Mouse (Mus musculus) hindbrain, embryonic 10.5 days (tissue): ENCODE measurements around the gene Leng9. TPM values are rescaled to one million over a fixed set of nuclear protein-coding genes. Genes with fewer than 3 reads are reported as not detected.
"Not testable (repeated sequence)": the region's sequence is repeated elsewhere in the genome, so short reads cannot be mapped to it uniquely, and the experiment has no call there.

Experiments used
- DNase-seq: peaks from one replicate; pipeline ENCODE4 v3.0.0-alpha.2; 2017; ENCODE audit warnings: low spot score
- H3K27ac ChIP-seq: fragments of 300-500 bp; sonication (generic); 2 replicates; pipeline ENCODE4 v1.5.1; 2016; ENCODE audit warnings: mild to moderate bottlenecking, moderate library complexity
- H3K27me3 ChIP-seq: fragments of 300-500 bp; sonication (generic); 2 replicates; pipeline ENCODE4 v1.6.1; 2016; ENCODE audit warnings: mild to moderate bottlenecking; ENCODE audit not compliant: poor library complexity, insufficient read depth, severe bottlenecking
- H3K36me3 ChIP-seq: fragments of 300-500 bp; sonication (generic); 2 replicates; pipeline ENCODE4 v1.6.1; 2016; ENCODE audit warnings: mild to moderate bottlenecking, moderate library complexity
- H3K4me1 ChIP-seq: fragments of 300-500 bp; sonication (generic); replicated peaks from 2 replicates; pipeline ENCODE4 v1.6.1; 2016; ENCODE audit warnings: mild to moderate bottlenecking
- H3K4me3 ChIP-seq: fragments of 300-500 bp; sonication (generic); 2 replicates; pipeline ENCODE4 v1.5.1; 2016; ENCODE audit warnings: mild to moderate bottlenecking, moderate library complexity
- H3K9me3 ChIP-seq: fragments of 300-500 bp; sonication (generic); 2 replicates; pipeline ENCODE4 v1.6.1; 2016; ENCODE audit warnings: mild to moderate bottlenecking, moderate library complexity
- WGBS: fragments of 180-500 bp; shearing (Covaris S2); methylation state at CpG from one replicate; pipeline ENCODE4 v1.1.7; 2016; 5-methylcytosine and 5-hydroxymethylcytosine counted together
- polyA plus RNA-seq: library from polyadenylated mRNA; unstranded; fragments of >200 nt; fragmentation: Nextera tagmentation; extraction: Ambion mirVana; gene quantifications from 2 replicates; pipeline ENCODE4 v1.2.1, GENCODE M21; 2016

Leng9 gene
- polyA plus RNA-seq, result 1.6 and 2.5 TPM in 2 replicates

DNA sequence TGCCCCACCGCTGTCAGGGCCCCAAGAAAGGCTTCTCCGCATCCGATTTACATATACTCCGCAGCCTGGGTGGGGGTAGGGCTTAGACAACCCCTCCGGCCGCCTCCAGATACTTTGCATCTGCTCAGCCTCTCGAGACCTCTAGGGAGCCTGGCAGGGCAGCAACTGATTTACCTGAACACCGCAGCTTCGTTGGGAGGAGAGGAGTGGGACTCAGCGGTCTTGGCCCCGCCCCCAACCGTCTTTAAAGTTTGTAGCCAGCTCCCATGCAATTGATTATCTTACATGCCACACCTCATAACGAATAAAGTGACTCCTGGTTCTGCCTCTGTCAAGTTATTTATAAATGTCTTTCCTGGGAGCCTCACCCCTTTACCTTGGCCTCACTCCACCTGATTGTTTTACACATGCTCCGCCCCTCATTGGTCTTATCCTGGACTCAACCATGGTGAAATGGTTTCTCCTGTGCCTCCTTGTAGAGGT lies at the start of gene Leng9:
Gene Leng9 (minus strand): TSS at position 316 of the 483 bp plus-strand sequence.
- Histone ChIP-seq H3K27ac (peak within 1 kb of the TSS; percentile 86), H3K9me3 (peaks cover 3% of the 10 kb centered on the region; the same call in 1 of the 2 replicates), H3K4me3 (peak within 1 kb of the TSS; percentile 71), H3K4me1 (peaks cover 31% of the 10 kb centered on the region), H3K36me3 (peaks cover 33% of the 10 kb centered on the region), H3K27me3 (peaks cover 40% of the 10 kb centered on the region)
- no peak for DNase-seq
- WGBS, result 2% methylated on average over 14 of the region's 14 CpGs

DNA sequence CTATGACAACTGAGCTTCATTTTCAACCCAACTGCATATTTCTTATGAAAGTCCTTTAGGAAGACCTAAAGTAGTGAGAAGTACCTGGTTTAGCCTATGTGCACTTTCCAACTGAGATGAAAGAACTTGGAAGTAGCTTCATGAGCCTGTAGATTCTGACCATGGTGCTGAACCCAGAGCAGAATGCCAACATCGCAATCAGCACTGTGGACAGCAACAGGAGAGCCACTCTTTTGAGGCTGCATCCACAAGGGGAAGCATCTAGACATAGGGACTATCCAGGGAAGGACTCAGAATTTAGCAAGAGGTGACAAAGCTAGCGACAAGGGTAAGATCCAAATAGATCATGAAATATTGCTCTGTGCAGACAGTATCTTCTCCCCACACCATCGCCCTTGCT lies 28.3 kb upstream of the Leng9 start:
- Histone ChIP-seq H3K9me3 (no peaks in the 10 kb centered on the region), H3K4me1 (no peaks in the 10 kb centered on the region), H3K27ac (no peak overlapping the region), H3K36me3 (no peaks in the 10 kb centered on the region), H3K4me3 (no peak overlapping the region), H3K27me3 (no peaks in the 10 kb centered on the region)
- WGBS, result 44% methylated on average over 3 of the region's 3 CpGs
- peak; percentile 17 for DNase-seq

DNA sequence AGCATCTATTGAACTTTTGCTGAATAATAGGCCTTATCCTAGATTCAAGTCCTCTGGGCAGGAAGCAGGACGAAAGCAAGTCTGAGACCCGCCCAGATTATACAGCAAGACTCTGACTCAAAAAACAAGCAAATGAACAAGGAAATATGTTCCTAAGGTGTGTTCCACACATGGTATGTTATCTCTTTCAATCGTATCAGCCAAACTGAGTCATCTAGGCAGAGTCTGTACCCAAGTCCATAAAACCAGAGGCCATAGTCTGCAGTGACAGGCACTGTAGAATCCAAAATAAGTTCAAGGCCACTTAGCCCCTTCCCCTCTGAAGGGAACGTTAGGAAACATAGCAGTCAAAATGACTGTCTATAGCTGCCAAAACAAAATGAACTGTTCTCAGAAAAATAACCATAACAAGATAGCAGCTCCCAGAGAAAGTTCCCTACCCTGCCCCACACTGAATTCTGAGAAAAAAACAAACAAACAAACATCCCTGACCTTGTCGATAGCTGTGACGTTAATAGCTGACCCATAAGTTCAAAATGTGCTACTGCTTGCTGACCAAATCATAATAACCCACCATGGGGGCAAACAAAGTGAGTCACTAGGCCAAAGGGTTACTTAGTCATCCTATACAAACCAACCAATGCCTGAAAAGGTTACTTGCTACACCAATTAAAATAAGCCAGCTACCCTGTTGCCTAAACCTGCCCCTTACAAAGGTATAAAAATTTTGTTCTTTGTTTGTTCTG lies 20.2 kb upstream of the Leng9 start:
- Histone ChIP-seq H3K9me3 (no peaks in the 10 kb centered on the region), H3K36me3 (no peaks in the 10 kb centered on the region), H3K27me3 (no peaks in the 10 kb centered on the region), H3K4me3 (no peak overlapping the region), H3K4me1 (peaks cover under 1% of the 10 kb centered on the region; the same call in 1 of the 2 replicates), H3K27ac (no peak overlapping the region)
- DNase-seq, result no peak
- 81% methylated on average over 6 of the region's 6 CpGs for WGBS

DNA sequence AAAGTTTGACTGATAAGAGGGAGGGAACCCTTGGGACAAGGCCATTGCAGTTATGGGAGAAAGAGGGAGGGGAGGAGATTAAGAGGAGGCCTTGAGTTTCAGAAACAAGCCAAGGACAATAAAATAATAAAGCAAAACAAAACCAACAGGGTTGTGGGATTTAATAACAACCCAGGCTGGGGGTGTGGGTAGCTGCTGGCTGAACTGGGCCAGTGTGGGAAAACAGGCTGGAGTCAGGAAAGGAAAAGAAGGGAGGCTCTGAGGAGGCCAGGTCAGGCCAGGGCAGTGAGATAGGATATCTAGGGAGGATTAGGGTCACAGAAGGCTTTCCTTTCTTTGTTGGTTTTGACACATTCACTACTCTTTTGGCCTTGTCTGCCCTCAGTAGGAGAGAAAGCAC lies 16.9 kb upstream of the Leng9 start:
- Histone ChIP-seq H3K36me3 (no peaks in the 10 kb centered on the region), H3K9me3 (no peaks in the 10 kb centered on the region), H3K4me3 (no peak overlapping the region), H3K27ac (no peak overlapping the region), H3K4me1 (peaks cover 23% of the 10 kb centered on the region), H3K27me3 (0 out of 2 replicates have a peak, but pooled peaks cover 3% of the 10 kb centered on the region)
- DNase-seq, result no peak

DNA sequence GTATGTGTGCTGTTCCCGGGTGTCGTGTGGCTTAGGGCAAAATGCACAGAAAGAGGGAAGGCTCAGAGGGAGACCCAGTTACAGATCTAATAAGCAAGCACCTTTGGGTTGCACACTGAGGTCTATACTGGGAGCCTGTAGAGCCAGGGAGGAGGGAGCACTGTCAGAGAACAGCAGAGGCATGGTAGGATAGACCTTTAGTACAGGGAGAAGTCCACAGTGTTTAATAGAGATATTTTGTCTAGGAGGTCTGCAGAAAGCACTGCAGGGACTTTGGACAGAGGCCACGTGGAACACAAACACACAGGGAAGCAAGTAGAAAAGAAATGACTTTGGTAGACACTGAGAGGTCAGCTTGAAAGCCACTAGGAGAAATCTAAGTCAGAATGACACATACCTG lies 15.1 kb upstream of the Leng9 start:
- no peaks in the 10 kb centered on the region for H3K9me3 ChIP-seq
- H3K4me1 ChIP-seq, result peaks cover 23% of the 10 kb centered on the region
- no peaks in the 10 kb centered on the region for H3K36me3 ChIP-seq
- no peak for DNase-seq
- peak overlapping the region; percentile 53; the same call in 1 of the 2 replicates for H3K4me3 ChIP-seq
- 21% methylated on average over 3 of the region's 3 CpGs for WGBS
- 0 out of 2 replicates have a peak, but pooled peaks cover 3% of the 10 kb centered on the region for H3K27me3 ChIP-seq
- H3K27ac ChIP-seq, result peak overlapping the region; percentile 78; the same call in 1 of the 2 replicates

DNA sequence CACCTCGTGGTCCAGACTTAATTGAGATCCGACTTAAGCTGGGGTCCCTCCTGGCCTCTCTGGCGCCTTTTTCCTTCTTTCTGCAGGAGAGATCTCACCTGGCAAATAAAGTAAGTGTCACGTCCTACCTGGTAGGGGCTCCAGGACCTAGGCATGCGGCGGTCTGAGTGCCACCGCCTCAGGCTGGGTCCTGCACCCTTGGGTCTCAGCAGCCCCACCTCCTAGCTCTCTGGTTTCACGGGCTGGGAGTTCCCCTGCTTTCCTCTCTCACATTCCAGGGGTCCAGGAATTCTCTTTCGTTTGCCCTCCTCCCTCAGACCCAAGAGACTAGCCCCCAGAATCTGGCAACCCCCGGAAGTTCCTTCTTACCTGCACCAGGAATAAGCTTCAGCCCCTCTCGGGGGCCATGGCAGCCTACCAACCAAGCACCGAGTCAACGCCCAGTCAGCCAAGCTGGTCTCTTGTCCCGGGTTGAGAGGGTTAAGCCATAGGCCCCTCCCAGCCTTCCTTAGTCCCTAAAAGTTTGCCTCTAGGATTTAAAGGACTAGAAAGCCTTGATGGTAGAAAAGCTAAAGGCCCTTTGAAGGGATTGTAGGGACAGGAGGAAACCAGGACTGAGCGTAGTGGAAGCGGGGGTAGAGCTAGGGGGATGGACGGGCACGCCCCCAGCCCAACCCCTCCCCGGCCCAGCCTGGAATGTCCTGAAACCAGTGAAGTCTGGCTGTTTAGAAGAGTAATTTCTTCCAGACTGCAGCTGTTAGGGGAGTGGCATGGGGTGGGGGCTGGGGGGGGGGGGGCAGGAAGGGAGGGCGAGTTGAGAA lies 14.1 kb upstream of the Leng9 start, which contains the start of gene Cdc42ep5:
Gene Cdc42ep5 (minus strand): TSS at position 771 of the 821 bp plus-strand sequence.
- H3K4me3 ChIP-seq, result peak within 1 kb of the TSS; percentile 53
- H3K9me3 ChIP-seq, result no peaks in the 10 kb centered on the region
- no peaks in the 10 kb centered on the region for H3K36me3 ChIP-seq
- 0 out of 2 replicates have a peak, but pooled peaks cover 3% of the 10 kb centered on the region for H3K27me3 ChIP-seq
- H3K4me1 ChIP-seq, result peaks cover 23% of the 10 kb centered on the region
- WGBS, result under 1% methylated on average over 20 of the region's 20 CpGs
- DNase-seq, result peak; percentile 64
- H3K27ac ChIP-seq, result peak within 1 kb of the TSS; percentile 78

DNA sequence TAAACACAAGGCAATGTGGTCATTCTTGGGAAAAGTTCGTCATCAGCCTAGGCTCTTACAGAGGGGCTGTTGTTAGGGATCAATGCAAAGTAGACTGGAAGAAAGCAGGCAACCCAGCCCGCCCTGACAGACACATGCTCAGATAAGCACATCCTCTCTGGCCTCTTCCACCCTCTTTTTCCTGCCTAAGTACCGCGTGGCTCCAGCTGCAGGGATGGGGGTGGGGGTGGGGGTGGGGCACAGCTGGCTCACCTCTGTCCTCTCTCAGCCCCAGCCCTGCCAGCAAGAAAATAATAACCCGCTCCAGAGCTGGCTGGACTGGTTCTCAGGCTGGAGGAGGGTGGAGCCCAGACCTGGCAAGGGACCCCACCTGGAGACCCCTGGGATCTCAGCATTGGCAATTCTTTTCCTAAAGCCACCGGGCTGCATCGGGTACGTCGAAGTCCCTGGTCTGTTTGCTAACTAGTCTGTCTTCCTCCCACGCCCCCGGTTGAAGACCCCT lies 13.4 kb upstream of the Leng9 start:
- Histone ChIP-seq H3K27me3 (0 out of 2 replicates have a peak, but pooled peaks cover 3% of the 10 kb centered on the region), H3K27ac (peak overlapping the region; percentile 78), H3K36me3 (no peaks in the 10 kb centered on the region), H3K9me3 (no peaks in the 10 kb centered on the region), H3K4me1 (peaks cover 23% of the 10 kb centered on the region), H3K4me3 (peak overlapping the region; percentile 53)
- WGBS, result 3% methylated on average over 11 of the region's 11 CpGs
- DNase-seq, result no peak

DNA sequence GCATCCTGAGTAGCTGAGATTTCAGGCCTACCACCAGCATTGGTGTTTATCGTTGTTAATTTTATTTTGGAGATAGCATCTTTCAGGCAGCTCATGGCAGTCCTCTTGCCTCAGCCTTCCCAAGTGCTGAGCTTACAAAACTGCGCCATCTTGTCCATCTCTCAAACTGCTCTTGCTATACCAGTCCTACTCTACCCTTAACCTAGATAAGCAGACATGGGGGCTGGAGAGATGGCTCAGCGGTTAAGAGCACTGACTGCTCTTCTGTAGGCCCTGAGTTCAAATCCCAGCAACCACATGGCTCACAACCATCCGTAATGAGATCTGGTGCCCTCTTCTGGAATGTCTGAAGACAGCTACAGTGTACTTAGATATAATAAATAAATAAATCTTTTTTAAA lies 11.4 kb upstream of the Leng9 start:
- not testable (repeated sequence) for H3K36me3 ChIP-seq, DNase-seq, H3K27me3 ChIP-seq, H3K27ac ChIP-seq, H3K4me3 ChIP-seq, H3K9me3 ChIP-seq
- 96% methylated on average over 4 of the region's 4 CpGs for WGBS
- peaks cover 23% of the 10 kb centered on the region for H3K4me1 ChIP-seq

DNA sequence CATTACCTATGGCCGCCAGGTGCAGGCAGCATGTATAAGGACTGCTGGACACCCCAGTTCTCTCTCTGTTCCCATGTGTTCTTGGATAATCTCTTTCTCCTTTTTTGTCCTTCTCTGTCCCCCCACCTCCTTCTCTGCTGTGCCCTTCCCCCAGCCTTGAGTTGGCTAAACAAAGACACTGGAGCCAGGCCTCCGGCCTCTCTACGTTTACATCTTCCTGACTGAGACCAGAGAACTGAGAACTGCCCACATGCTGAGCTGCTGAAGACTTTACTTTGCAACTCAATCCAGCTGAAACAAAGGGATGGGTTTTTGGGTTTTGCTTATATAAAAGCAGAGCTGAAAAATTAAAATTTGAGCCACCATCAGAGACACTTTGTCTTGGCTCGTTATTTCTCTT lies 4.8 kb upstream of the Leng9 start:
- peaks cover 40% of the 10 kb centered on the region for H3K27me3 ChIP-seq
- DNase-seq, result no peak
- no peaks in the 10 kb centered on the region for H3K36me3 ChIP-seq
- H3K4me3 ChIP-seq, result no peak overlapping the region
- 23% methylated on average over 4 of the region's 4 CpGs for WGBS
- peaks cover 16% of the 10 kb centered on the region for H3K4me1 ChIP-seq
- peaks cover 3% of the 10 kb centered on the region; the same call in 1 of the 2 replicates for H3K9me3 ChIP-seq
- no peak overlapping the region for H3K27ac ChIP-seq

DNA sequence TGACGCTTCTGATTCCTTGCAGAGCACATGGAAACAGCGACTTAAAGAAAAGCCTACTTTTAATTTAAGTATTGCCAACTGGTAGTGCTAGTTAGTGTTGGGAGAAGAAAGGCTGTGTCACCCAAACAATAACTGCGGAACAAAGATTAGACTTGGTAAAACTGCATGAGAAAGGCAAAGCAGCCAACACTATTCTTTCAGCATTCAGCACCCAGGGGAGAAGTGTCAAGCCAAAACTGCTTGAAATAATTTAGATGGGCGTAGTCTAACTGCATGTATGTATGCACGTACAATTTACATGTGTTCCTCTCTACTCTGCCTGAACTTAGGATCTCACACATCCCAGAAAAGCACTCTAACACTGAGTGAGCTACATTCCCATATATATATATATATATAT lies 4.2 kb upstream of the Leng9 start:
- Histone ChIP-seq H3K27ac (no peak overlapping the region), H3K27me3 (peaks cover 40% of the 10 kb centered on the region), H3K4me1 (peaks cover 18% of the 10 kb centered on the region), H3K36me3 (no peaks in the 10 kb centered on the region), H3K9me3 (peaks cover 3% of the 10 kb centered on the region; the same call in 1 of the 2 replicates), H3K4me3 (no peak overlapping the region)
- 78% methylated on average over 5 of the region's 5 CpGs for WGBS
- DNase-seq, result no peak

DNA sequence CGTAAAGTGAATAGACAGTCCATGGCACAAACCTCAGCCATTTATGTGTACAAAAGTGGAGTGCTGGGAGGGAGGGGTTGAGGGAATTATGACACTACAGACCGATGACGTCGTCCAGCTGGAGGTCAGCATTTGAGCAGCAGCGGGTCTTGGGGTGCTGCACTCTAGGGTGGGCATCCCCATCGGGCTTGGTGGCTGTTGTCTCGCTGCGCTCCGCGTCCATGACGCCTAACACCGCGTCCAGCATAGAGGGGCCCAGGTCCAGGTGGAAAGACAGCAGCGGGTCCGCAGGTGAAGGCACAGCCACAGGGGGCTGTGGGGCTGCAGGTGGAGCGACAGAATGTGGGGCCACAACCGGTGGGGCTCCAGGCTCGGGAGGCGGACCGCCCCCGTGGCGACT lies 1.1 kb upstream of the Leng9 start:
- DNase-seq, result no peak

DNA sequence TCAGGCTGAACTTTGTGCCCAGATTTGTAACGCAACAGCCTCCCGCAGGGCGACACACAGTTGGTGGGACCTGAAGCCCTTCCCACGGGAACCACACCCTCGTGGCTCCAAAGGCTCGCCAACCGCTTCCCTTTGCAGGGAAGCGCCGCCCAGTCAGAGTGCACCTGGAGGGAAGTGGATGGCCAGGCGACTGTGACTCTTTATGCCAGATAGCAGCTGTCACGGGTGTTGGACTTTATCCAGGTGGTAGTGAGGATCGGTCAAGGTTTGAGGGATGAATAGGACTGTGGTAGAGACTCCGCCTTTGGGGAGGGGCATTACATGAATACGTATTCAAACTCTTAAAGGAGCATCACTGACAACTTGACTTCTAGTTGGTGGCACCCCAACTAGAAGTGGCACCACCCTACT lies 642 bp upstream of the Leng9 start:
- Histone ChIP-seq H3K4me1 (peaks cover 31% of the 10 kb centered on the region), H3K9me3 (peaks cover 3% of the 10 kb centered on the region; the same call in 1 of the 2 replicates), H3K4me3 (peak overlapping the region; percentile 71), H3K27me3 (peaks cover 40% of the 10 kb centered on the region), H3K36me3 (peaks cover 25% of the 10 kb centered on the region), H3K27ac (no peak overlapping the region)
- DNase-seq, result no peak
- 6% methylated on average over 14 of the region's 14 CpGs for WGBS

More for the DNA sequence above, 1.1 kb upstream of the Leng9 start:
- Histone ChIP-seq H3K27ac (no peak overlapping the region), H3K4me3 (peak overlapping the region; percentile 71), H3K36me3 (peaks cover 21% of the 10 kb centered on the region), H3K27me3 (peaks cover 40% of the 10 kb centered on the region), H3K9me3 (peaks cover 3% of the 10 kb centered on the region; the same call in 1 of the 2 replicates), H3K4me1 (peaks cover 31% of the 10 kb centered on the region)
- WGBS, result 18% methylated on average over 22 of the region's 22 CpGs
